Mouse (Mus musculus) cerebellum, postnatal 25 days (tissue): ENCODE data around the gene Slc25a17.

Experiments
- DNase-seq, 2 experiments: peaks; one replicate each; pipeline ENCODE4 v3.0.0; 2021; ENCODE audit warnings: mixed read lengths in 2 of 2

The Slc25a17 gene

GRCm38 (mm10) chr15:81352638-81353037 lies 8.0 kb downstream of the Slc25a17 start:
- peak in 1 of 2 experiments; percentile 17 for DNase-seq

DNA sequence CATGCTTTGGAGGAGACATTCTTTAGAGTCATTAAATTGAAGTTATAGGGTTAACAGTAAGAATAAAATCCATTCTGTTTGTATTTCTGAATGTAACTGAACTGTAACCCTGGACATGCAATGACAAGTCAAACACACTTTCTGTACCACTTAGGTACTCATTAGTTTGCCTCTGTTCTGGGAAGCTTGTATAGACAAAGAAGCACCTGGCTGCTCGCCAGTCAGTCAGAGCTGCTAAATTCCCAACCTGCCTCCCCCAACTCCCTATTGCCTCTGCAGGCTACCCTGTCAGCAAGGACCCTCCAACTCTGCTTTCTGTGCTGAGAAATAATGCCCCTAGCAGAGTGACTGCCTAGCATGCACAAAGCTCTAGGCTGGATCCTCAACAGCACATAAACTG lies 10.2 kb downstream of the Slc25a17 start:
- DNase-seq: peak in 1 of 2 experiments; percentile 22

DNA sequence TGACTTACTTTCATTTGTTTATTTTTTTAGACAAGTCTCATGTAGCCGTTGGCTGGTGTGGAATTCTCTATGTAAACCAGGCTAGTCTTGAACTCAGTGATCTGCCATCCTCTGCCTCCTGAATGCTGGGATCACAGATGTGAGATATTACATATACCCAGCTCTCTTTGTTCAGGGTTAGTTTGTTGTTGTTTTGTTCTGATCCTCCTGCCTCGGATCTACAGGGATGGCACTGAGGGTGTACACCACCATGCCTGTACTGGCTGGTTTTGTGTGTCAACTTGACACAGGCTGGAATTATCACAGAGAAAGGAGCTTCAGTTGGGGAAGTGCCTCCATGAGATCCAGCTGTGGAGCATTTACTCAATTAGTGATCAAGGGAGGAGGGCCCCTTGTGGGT lies 12.2 kb downstream of the Slc25a17 start:
- DNase-seq: no peak

- DNase-seq: no peak
Observed at GRCm38 (mm10) chr15:81347466-81347865, 13.1 kb downstream of the Slc25a17 start.

DNA sequence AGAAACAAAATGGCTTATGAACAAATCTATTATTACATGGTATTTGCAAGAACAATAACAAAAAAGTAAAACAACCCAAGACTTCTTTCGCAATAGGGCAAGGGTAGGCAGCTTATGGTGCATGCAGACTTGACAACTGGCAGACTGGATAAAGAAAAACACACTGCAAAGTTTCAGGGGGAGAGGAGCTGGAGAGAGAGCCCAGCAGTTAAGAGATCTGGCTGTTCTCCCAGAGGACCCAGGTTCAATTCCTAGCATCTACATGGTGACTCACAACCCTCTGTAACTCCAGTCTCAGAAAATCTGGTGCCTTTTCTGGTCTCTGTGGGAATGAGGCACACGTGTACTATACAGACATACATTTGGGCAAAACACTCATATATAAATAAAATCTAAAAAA lies 19.2 kb downstream of the Slc25a17 start:
- no peak for DNase-seq

- no peak for DNase-seq
Observed at GRCm38 (mm10) chr15:81339158-81339557, 21.5 kb downstream of the Slc25a17 start.

DNA sequence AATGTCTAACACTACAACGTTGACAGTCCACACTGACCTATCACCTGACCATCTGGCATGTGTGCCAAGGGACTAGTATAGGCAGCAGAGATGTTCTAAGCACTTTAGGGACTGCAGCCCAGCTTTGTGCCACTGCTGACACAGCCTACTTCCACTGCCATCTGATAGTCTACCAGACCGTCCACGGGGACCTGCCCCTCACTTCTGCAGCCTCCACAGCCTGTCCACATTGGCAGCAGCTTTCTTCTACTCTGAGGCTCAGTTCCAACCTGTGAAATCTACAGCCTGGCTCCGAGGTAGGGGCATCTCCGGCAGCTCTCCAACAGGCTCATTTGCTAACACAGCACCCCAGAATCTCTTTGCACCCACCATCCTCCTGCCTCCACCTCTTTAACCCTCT lies 24.1 kb downstream of the Slc25a17 start:
- peak; percentile 58 to 59 for DNase-seq

DNA sequence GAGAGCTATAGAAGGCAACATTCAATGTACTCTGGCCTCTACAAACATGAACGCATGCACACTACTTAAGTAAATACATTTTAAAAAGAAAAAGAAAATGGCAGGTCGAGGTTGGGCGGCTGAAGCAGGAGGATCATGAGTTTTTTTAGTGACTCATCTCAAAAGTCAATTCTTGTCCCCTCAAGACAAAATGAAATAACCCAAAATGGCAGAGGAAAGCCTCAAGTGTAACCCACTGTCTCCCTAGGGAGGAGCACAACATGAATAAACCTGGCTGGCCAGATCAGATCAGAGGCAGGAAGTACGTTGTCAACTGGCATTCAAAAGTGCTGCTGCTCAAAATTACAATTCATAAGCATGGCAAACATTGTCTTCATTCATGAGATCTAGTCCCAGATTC lies 28.1 kb downstream of the Slc25a17 start:
- DNase-seq: no peak

DNA sequence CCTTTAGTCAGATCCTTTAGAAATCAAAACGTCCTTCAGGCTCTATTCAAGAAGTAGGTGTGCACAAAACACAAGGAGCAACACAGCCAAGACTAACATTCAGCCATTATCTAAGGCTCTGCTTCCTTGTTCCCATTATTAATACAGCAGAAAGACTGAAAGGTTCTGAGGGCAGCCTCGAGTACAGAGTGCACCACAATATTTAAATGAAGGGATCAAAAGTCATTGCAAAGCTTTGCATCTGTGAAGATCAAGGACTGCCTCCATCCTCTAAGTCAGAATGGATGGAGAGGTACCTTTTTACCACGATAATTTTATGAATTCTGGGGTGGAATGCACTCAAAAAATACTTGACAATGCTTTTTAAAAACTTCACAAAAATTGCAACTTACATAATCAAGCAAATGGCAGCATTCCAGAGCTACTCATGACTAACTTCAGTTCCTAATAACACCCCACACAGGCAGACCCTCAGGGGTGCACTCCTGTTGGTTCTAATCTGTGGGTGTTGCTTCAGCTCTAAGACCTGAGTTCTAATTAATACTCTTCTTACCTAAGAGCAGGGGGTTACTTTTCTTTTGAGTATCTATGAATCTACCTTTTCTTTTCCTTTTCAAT lies 29.7 kb downstream of the Slc25a17 start:
- no peak for DNase-seq

DNA sequence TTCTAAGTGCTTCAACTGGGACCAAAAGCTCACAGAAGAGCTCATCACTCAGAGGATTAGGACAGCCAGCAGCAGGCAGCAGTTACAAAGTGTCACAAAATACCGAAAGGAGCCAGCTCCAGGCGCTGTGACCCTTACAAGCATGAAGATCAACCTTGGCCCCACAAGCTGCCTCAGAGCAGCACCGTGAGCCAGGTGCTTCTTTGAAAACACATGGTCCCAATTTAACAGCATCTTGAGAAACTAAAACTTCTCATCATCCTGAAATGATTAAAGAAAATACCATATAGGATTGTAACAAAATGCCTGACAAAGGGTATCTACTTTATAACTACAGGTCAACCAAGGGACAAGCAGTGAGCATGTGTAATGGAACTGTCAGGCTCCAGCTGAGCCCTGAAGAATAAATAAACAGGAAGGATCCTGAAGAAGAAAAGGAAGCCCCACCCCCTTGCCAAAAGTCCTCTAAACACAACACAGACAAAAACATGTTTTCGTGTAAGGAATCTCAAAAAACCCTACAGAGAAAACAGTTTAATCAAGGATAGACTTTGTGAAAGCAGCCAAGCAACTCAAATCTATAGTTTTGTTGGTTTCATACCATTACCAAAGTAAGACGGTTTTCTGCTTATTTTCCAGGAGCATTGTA lies 30.8 kb downstream of the Slc25a17 start:
- no peak for DNase-seq

DNA sequence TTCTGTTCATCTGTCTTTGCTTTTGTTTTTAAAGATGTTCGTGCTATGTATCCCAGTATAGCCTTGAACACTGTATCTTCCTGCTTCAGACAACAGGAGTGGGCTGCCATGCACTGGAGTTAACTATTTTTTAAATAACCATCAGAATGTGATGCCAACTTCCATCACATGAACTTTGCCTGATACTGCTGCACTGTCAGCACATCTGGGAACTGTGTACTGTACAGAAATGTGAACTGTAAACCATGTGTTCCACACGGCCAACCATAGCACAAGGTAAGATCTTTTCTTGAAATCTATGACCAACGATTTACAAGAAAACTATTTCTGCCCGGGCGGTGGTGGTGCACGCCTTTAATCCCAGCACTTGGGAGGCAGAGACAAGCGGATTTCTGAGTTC lies 33.1 kb downstream of the Slc25a17 start:
- DNase-seq: no peak

DNA sequence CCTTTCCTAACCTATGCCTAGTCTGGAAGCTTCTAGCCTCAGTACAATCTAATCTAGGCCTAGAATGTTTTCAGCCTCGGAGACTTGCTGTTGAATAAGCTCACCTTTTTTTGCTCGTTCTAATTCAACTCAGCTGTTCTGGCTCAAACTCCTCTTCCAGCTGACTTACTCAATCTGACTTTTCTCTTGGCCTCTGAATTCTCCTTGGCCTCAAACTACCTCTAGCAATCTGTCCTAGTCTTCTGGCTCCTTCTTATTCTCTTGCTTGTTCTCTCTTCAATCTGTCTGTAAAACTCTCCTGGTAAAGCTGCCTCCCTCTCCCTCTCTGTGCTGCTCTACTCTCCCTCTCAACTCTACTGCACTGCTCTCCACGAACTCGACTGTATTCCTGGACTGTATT lies 35.6 kb downstream of the Slc25a17 start:
- no peak for DNase-seq

DNA sequence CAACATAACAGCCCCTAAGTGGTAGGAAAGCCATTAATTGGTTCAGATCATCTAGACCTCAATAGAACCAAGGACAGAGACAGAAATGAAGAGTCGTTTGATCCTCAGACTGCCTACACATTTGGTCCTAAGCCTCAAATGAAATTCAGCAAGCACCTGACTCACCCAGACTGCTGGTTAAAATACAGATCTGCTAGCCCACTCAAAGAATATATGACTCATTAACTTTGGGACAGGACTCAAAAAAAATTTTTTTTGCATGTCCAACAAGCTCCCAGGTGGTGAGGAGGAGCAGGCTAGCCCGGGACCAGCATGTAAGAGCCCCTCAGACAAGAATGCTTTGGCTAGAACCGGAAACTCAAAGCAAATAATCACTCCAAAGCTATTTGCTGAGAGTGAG lies 40.5 kb downstream of the Slc25a17 start:
- no peak for DNase-seq

DNA sequence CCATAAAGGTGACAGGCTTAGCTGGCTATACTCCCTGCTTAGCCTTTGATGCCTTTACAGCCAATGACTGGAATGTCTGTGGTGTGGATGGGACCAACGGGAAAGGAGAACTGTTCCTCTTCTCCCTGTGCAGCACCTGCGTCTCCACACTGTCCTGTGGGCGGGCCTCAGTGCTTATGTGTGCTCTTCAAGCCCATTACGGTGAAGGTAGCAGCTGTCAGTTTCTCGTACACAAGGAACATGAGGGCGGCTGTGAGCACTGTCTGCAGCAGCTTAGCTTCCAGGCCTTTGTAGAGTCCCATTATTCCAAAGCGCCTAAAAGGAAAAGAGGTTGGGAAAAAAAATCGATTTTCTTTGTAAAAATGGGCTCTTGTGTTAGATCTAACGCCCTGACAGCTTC lies 41.1 kb downstream of the Slc25a17 start:
- DNase-seq: no peak

DNA sequence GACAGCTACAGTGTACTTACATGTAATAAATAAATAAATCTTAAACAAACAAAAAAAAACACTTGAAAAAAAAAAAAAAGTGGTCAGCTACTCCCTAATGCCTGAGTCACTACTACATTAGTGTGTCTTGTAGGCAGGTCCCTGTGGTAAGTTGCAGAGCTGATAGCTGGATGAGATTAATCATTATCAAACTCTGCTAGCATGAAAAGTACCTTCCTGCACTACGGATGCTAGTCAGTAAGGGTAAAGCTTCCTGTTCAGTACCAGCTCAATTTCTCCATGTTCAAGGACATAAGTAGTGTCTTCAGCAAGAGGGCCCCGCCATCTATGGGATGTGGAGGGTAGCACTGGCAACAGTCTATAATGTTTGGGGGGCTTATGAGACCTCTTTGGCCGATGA lies 46.7 kb downstream of the Slc25a17 start:
- no peak for DNase-seq

GRCm38 (mm10) chr15:81311026-81311425 lies 49.6 kb downstream of the Slc25a17 start:
- DNase-seq: no peak

DNA sequence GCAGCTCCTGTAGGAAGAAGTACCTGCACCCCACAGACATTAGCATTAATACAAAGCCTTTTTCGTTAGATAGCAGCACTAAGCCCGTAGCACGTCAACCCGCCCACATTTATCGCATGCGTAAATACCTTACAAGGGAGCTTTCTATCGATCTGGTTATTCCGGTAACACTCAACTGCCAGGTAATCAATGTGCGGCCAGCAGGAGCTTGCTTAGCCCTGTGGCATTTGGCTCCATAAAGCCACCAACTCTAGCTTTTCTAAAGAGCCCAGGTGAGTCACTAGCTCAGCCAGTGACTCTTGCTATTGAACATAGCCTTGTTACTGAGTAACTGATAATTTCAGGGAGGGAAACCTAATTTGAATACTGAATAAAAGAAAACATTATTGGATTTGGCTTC lies 50.3 kb downstream of the Slc25a17 start:
- no peak for DNase-seq

- no peak for DNase-seq
Observed at GRCm38 (mm10) chr15:81308038-81308437, 52.6 kb downstream of the Slc25a17 start.

- no peak for DNase-seq
Observed at GRCm38 (mm10) chr15:81306501-81306900, 54.1 kb downstream of the Slc25a17 start.

GRCm38 (mm10) chr15:81305035-81305434 lies 55.6 kb downstream of the Slc25a17 start:
- DNase-seq: no peak

- DNase-seq: no peak
Observed at GRCm38 (mm10) chr15:81304006-81304405, 56.6 kb downstream of the Slc25a17 start.

- DNase-seq: no peak
Observed at GRCm38 (mm10) chr15:81302151-81302808, 58.3 kb downstream of the Slc25a17 start.

DNA sequence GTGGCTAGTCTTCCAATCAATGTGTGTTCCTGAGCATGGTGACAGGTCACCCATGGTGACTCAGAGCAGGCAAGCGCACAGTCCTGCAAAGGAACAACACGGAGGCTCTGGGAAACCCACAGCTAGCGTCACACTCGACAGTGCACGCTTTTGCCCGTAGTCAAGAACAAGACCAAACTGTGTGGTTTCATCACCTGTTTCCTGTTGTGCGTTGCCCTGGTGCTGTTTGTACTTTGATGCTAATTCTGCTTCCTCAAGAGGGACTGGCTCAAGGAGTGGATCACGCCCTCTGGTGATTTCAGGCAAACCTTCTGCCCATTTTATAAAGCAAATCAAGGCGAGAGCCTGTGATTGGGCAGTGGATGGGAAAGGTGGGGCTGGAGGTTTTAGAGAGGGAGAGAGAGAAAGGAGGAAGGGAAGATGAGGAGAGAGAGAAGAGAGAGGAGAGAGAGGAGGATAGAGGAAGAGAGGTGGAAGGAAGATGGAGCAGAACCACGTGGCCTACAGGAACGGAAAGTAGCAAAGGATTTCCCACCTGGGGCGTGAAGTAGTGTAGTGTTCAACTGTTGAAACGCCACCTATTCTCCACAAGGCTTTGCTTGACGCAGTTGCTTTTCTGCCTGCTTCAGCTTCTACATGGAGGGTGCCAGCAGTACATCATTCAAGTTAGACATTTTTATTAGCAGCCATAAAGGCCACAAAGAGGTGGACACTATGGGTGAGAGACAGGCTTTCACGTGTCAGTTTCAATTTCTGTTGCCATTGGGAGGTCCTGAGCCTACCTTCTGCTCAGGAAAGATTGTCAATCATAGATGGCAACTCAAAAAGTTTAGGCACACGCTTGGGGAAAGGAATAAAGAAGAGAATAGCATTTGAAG lies 59.2 kb downstream of the Slc25a17 start:
- no peak for DNase-seq
